Mouse (Mus musculus) ES-E14 (cell line): Measurements from ENCODE around the gene F2rl1.

Source experiments
- CHD2 ChIP-seq: IDR thresholded peaks from 2 replicates; pipeline ENCODE4 v1.6.1; 2014; ENCODE audit warnings: mild to moderate bottlenecking, low read depth, low read length, inconsistent platforms
- HCFC1 ChIP-seq: IDR thresholded peaks from 2 replicates; pipeline ENCODE4 v1.6.1; 2012; ENCODE audit warnings: low read length, inconsistent platforms, borderline replicate concordance; ENCODE audit not compliant: insufficient read depth
- MAFK ChIP-seq: IDR thresholded peaks from 2 replicates; pipeline ENCODE4 v1.6.1; 2014; ENCODE audit warnings: mild to moderate bottlenecking, low read depth, low read length, inconsistent platforms; ENCODE audit not compliant: insufficient read depth
- ZNF384 ChIP-seq: IDR thresholded peaks from 2 replicates; pipeline ENCODE4 v1.6.1; 2012; ENCODE audit warnings: low read depth, low read length, inconsistent platforms

GRCm38 (mm10) chr13:95550636-95551370 is 25.8 kb upstream of the F2rl1 start:
- TF ChIP-seq ZNF384 (no peak), HCFC1 (no peak), MAFK (no peak), CHD2 (no peak)
